Mouse (Mus musculus) hindbrain, postnatal 0 days (tissue): ENCODE results near the gene Tcp10b. TPM values are rescaled to one million over a fixed set of nuclear protein-coding genes. Genes with fewer than 3 reads are reported as not detected.
A peak's percentile ranks its signal among the peaks of the same experiment; 100 is the strongest.
"Not testable (repeated sequence)": the region's sequence is repeated elsewhere in the genome, so short reads cannot be mapped to it uniquely, and the experiment has no call there.

Experiments
- ATAC-seq: fragments of 200-750 bp; cut with Nextera tagmentation; 2 replicates; pipeline ENCODE4 v1.8.0; 2017; ENCODE audit warnings: mild to moderate bottlenecking, moderate TSS enrichment, moderate library complexity
- DNase-seq: peaks from one replicate; pipeline ENCODE4 v3.0.0-alpha.2; 2015; ENCODE audit warnings: low spot score
- H3K27ac ChIP-seq: fragments of 300-500 bp; sonication (generic); 2 replicates; pipeline ENCODE4 v1.5.1; 2014; ENCODE audit warnings: mild to moderate bottlenecking
- H3K27me3 ChIP-seq: fragments of 300-500 bp; sonication (generic); 2 replicates; pipeline ENCODE4 v1.6.1; 2014; ENCODE audit warnings: low read length, mixed read lengths; ENCODE audit not compliant: insufficient read depth
- H3K36me3 ChIP-seq: fragments of 300-500 bp; sonication (generic); 2 replicates; pipeline ENCODE4 v1.6.1; 2014; ENCODE audit warnings: low read length, mixed read lengths; ENCODE audit not compliant: insufficient read depth
- H3K4me1 ChIP-seq: fragments of 300-500 bp; sonication (generic); 2 replicates; pipeline ENCODE4 v1.6.1; 2014; ENCODE audit warnings: antibody characterized with exemption, low read length, mixed read lengths; ENCODE audit not compliant: insufficient read depth
- H3K4me2 ChIP-seq: fragments of 300-500 bp; sonication (generic); 2 replicates; pipeline ENCODE4 v1.6.1; 2014; ENCODE audit warnings: low read depth, mild to moderate bottlenecking, low read length, moderate library complexity, mixed read lengths
- H3K4me3 ChIP-seq: fragments of 300-500 bp; sonication (generic); 2 replicates; pipeline ENCODE4 v1.5.1; 2014; ENCODE audit warnings: low read length
- H3K9ac ChIP-seq: fragments of 300-500 bp; sonication (generic); replicated peaks from 2 replicates; pipeline ENCODE4 v1.6.1; 2014; ENCODE audit warnings: mild to moderate bottlenecking, low read length, moderate library complexity, mixed read lengths
- H3K9me3 ChIP-seq: fragments of 300-500 bp; sonication (generic); 2 replicates; pipeline ENCODE4 v1.6.1; 2016; ENCODE audit warnings: low read length, mixed read lengths
- WGBS: fragments of 180-500 bp; shearing (Covaris S2); extraction: QIAGEN DNeasy Blood & Tissue Kit; methylation state at CpG from one replicate; pipeline ENCODE4 v1.1.7; 2014; 5-methylcytosine and 5-hydroxymethylcytosine counted together
- polyA plus RNA-seq: library from polyadenylated mRNA; unstranded; fragments of >200 nt; fragmentation: Nextera tagmentation; extraction: Ambion mirVana; gene quantifications from 2 replicates; pipeline ENCODE4 v1.2.1, GENCODE M21; 2015
- total RNA-seq: library from RNA; depleted of rRNA; stranded (reverse); fragments of >200 nt; gene quantifications from 2 replicates; pipeline ENCODE4 v1.2.3, GENCODE M21; 2014

Tcp10b gene
- total and polyA plus RNA-seq, 2 experiments from 2014 or later, result 0.31 TPM; not detected in 1

- ATAC-seq, H3K4me2 ChIP-seq, H3K4me1 ChIP-seq, DNase-seq, H3K36me3 ChIP-seq, H3K27me3 ChIP-seq, H3K9ac ChIP-seq, H3K9me3 ChIP-seq, H3K27ac ChIP-seq, H3K4me3 ChIP-seq: not testable (repeated sequence)
- 55% methylated on average over 5 of the region's 8 CpGs for WGBS
Measured at GRCm38 (mm10) chr17:13092100-13092764, 31.3 kb downstream of the Tcp10b start.

GRCm38 (mm10) chr17:13092960-13093359 is 32.1 kb downstream of the Tcp10b start:
- not testable (repeated sequence) for H3K4me2 ChIP-seq, H3K36me3 ChIP-seq, DNase-seq, H3K9ac ChIP-seq, H3K27ac ChIP-seq, ATAC-seq, H3K27me3 ChIP-seq, H3K4me3 ChIP-seq, H3K4me1 ChIP-seq, H3K9me3 ChIP-seq
- whole genome bisulfite sequencing, result 100% methylated on average over 2 of the region's 4 CpGs

GRCm38 (mm10) chr17:13106563-13106962 is 45.7 kb downstream of the Tcp10b start:
- H3K4me3 ChIP-seq, H3K4me2 ChIP-seq, H3K4me1 ChIP-seq, H3K27me3 ChIP-seq, H3K9ac ChIP-seq, H3K9me3 ChIP-seq, DNase-seq, H3K27ac ChIP-seq, H3K36me3 ChIP-seq: not testable (repeated sequence)
- 73% methylated on average over 5 of the region's 5 CpGs for WGBS
- ATAC-seq, result peak; percentile 39; the same call in 1 of the 2 replicates

- H3K27me3 ChIP-seq, H3K4me2 ChIP-seq, H3K27ac ChIP-seq, H3K4me3 ChIP-seq, H3K9me3 ChIP-seq, H3K9ac ChIP-seq, H3K4me1 ChIP-seq, H3K36me3 ChIP-seq, DNase-seq: not testable (repeated sequence)
- WGBS, result 48% methylated on average over 3 of the region's 9 CpGs
- ATAC-seq, result peak; percentile 79
Measured at GRCm38 (mm10) chr17:13112504-13113291, 51.8 kb downstream of the Tcp10b start.

- H3K4me1 ChIP-seq, H3K36me3 ChIP-seq, H3K4me2 ChIP-seq, H3K27me3 ChIP-seq, H3K9ac ChIP-seq, DNase-seq, H3K27ac ChIP-seq, H3K9me3 ChIP-seq, H3K4me3 ChIP-seq: not testable (repeated sequence)
- peak; percentile 33 for ATAC-seq
- WGBS, result 84% methylated on average over 2 of the region's 5 CpGs
Measured at GRCm38 (mm10) chr17:13123308-13124038, 62.6 kb downstream of the Tcp10b start.

- H3K4me2 ChIP-seq, DNase-seq, H3K27ac ChIP-seq, H3K4me3 ChIP-seq, H3K9ac ChIP-seq, H3K9me3 ChIP-seq, H3K36me3 ChIP-seq, H3K27me3 ChIP-seq, ATAC-seq, H3K4me1 ChIP-seq: not testable (repeated sequence)
- WGBS, result 33% methylated on average over 2 of the region's 3 CpGs
Measured at GRCm38 (mm10) chr17:13124241-13124640, 63.3 kb downstream of the Tcp10b start.

- H3K4me3 ChIP-seq, H3K4me1 ChIP-seq, H3K27ac ChIP-seq, H3K27me3 ChIP-seq, H3K36me3 ChIP-seq, H3K4me2 ChIP-seq, DNase-seq, H3K9me3 ChIP-seq, ATAC-seq, H3K9ac ChIP-seq: not testable (repeated sequence)
- no CpG with 5 or more reads among the region's 3 CpGs for WGBS
Measured at GRCm38 (mm10) chr17:13129324-13129723, 68.4 kb downstream of the Tcp10b start.

- not testable (repeated sequence) for ATAC-seq, H3K27ac ChIP-seq, H3K9ac ChIP-seq, H3K4me3 ChIP-seq, H3K4me2 ChIP-seq, H3K27me3 ChIP-seq, H3K36me3 ChIP-seq, DNase-seq, H3K9me3 ChIP-seq, H3K4me1 ChIP-seq
- WGBS, result 78% methylated on average over 9 of the region's 11 CpGs
Measured at GRCm38 (mm10) chr17:13129737-13130465, 69.0 kb downstream of the Tcp10b start.

- H3K36me3 ChIP-seq, H3K27ac ChIP-seq, H3K9ac ChIP-seq, DNase-seq, H3K4me3 ChIP-seq, ATAC-seq, H3K9me3 ChIP-seq, H3K4me2 ChIP-seq, H3K4me1 ChIP-seq, H3K27me3 ChIP-seq: not testable (repeated sequence)
- WGBS, result 77% methylated on average over 3 of the region's 4 CpGs
Measured at GRCm38 (mm10) chr17:13131710-13132109, 70.8 kb downstream of the Tcp10b start, which contains the start of gene Unc93a. Gene Unc93a (minus strand): TSS chr17:13131810.
